Mouse (Mus musculus) liver, embryonic 11.5 days (tissue): ENCODE data around the gene Nyap1. TPM values are rescaled to one million over a fixed set of nuclear protein-coding genes. Genes with fewer than 3 reads are reported as not detected.
"Not testable (repeated sequence)": the region's sequence is repeated elsewhere in the genome, so short reads cannot be mapped to it uniquely, and the experiment has no call there.

Experiments used
- ATAC-seq: fragments of 200-750 bp; cut with Nextera tagmentation; replicated peaks from 2 replicates; pipeline ENCODE4 v1.8.0; 2017; ENCODE audit warnings: moderate number of reproducible peaks, mild to moderate bottlenecking, moderate TSS enrichment, moderate library complexity; ENCODE audit not compliant: low FRiP score
- DNase-seq: peaks from one replicate; pipeline ENCODE4 v3.0.0-alpha.2; 2017; ENCODE audit warnings: low spot score
- H3K27ac ChIP-seq: fragments of 300-500 bp; sonication (generic); 2 replicates; pipeline ENCODE4 v1.5.1; 2014; ENCODE audit warnings: mild to moderate bottlenecking, low read depth, low read length, control low read depth
- H3K27me3 ChIP-seq: fragments of 300-500 bp; sonication (generic); replicated peaks from 2 replicates; pipeline ENCODE4 v1.6.1; 2014; ENCODE audit warnings: low read length, mixed read lengths; ENCODE audit not compliant: control insufficient read depth, insufficient read depth
- H3K36me3 ChIP-seq: fragments of 300-500 bp; sonication (generic); 2 replicates; pipeline ENCODE4 v1.6.1; 2014; ENCODE audit warnings: mild to moderate bottlenecking, low read length, moderate library complexity, mixed read lengths; ENCODE audit not compliant: control insufficient read depth, insufficient read depth
- H3K4me1 ChIP-seq: fragments of 300-500 bp; sonication (generic); replicated peaks from 2 replicates; pipeline ENCODE4 v1.6.1; 2014; ENCODE audit warnings: low read length, mixed read lengths; ENCODE audit not compliant: control insufficient read depth, insufficient read depth
- H3K4me2 ChIP-seq: fragments of 300-500 bp; sonication (generic); 2 replicates; pipeline ENCODE4 v1.6.1; 2014; ENCODE audit warnings: mild to moderate bottlenecking, control low read depth, moderate library complexity
- H3K4me3 ChIP-seq: fragments of 300-500 bp; sonication (generic); 2 replicates; pipeline ENCODE4 v1.5.1; 2014; ENCODE audit warnings: low read depth, low read length, control low read depth
- H3K9ac ChIP-seq: fragments of 300-500 bp; sonication (generic); 2 replicates; pipeline ENCODE4 v1.6.1; 2014; ENCODE audit warnings: low read depth, low read length, control low read depth
- H3K9me3 ChIP-seq: fragments of 300-500 bp; sonication (generic); 2 replicates; pipeline ENCODE4 v1.6.1; 2016; ENCODE audit warnings: low read length, inconsistent platforms, mixed read lengths; ENCODE audit not compliant: control insufficient read depth
- WGBS: fragments of 180-500 bp; shearing (Covaris S2); extraction: QIAGEN DNeasy Blood & Tissue Kit; methylation state at CpG from one replicate; pipeline ENCODE4 v1.1.7; 2014; 5-methylcytosine and 5-hydroxymethylcytosine counted together
- polyA plus RNA-seq: library from polyadenylated mRNA; unstranded; fragments of >200 nt; fragmentation: Nextera tagmentation; extraction: Ambion mirVana; gene quantifications from 2 replicates; pipeline ENCODE4 v1.2.1, GENCODE M21; 2014

The Nyap1 gene
- polyA plus RNA-seq, 1 experiment from 2014 or later = 0.43 TPM

DNA sequence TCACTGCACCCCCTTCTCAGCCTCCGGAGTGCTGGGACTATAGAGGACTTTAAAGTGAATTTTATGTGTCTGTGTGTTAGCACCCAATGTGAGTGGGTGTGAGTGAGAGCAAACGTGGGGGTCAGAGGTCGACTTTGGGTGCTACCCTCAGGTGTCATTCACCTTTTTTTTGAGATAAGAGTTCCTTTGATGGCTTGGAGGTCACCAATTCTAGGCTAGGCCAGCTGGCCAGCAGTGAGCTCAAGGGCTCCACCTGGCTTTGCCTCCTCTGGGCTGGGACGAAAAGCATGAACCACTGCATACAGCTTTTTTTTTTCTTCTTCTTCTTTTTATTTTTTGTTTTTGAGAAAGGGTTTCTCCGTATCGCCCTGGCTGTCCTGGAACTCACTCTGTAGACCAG, 14.6 kb downstream of the Nyap1 start:
- DNase-seq = no peak
- no peak overlapping the region for H3K27ac ChIP-seq
- ATAC-seq = no peak
- no peaks in the 10 kb centered on the region for H3K36me3 ChIP-seq
- no peak overlapping the region for H3K4me2 ChIP-seq
- H3K9ac ChIP-seq = no peak overlapping the region
- no peaks in the 10 kb centered on the region for H3K4me1 ChIP-seq
- WGBS = 56% methylated on average over 6 of the region's 6 CpGs
- H3K9me3 ChIP-seq = no peaks in the 10 kb centered on the region
- no peak overlapping the region for H3K4me3 ChIP-seq
- H3K27me3 ChIP-seq = no peaks in the 10 kb centered on the region; the same call in 1 of the 2 replicates

DNA sequence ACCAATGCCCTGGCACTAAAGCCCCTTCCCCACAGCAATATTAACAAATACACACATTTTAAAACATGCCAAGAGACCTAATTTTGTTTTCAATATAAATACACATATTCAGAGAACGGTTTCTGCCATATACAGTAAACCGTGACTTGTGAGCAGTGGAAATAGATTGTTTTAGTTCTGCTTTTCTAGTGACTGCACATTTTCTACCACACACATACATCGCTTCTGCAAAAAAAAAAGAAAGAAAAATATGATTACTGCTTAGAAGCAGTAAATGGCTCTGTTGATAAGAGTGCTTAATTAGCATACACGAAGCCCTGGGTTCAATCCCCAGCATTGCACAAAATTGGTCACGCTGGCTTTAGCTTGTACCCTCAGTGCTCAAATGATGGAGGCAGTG, 17.6 kb downstream of the Nyap1 start:
- Histone ChIP-seq H3K4me1 (peaks cover 13% of the 10 kb centered on the region), H3K9ac (no peak overlapping the region), H3K27me3 (no peaks in the 10 kb centered on the region; the same call in 1 of the 2 replicates), H3K4me2 (no peak overlapping the region), H3K9me3 (no peaks in the 10 kb centered on the region), H3K4me3 (no peak overlapping the region), H3K36me3 (no peaks in the 10 kb centered on the region), H3K27ac (no peak overlapping the region)
- ATAC-seq = no peak
- DNase-seq = no peak
- 80% methylated on average over 5 of the region's 5 CpGs for WGBS

DNA sequence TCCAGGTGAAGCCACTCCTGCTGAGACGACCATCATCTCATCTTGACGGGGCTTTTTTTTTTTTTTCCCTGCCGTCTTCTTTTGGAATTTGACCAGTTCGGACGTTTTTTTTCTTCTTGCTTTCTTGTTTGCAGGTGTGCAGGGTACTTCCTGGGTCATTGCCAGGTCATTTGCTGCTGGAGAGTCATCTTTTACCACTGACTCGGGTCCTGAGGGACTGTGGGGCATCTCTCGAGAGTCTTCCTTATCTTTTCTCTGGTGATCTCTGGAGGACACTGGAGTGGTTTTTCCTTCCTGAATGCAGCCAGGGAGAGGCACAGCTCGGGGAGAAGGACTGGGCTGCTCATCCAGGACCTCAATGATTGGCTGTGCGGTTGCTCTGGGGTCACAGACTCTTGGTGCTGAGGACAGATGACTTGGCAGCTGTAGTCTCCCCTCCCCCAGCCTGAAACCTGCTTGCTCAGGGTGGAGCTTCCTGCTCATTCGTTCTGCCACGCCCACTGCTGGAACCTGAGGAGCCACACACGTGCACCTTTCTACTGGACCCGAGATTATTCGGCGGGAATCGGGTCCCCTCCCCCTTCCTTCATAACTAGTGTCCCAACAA, 20.7 kb downstream of the Nyap1 start:
- 15% methylated on average over 10 of the region's 16 CpGs for WGBS
- H3K36me3 ChIP-seq, H3K27ac ChIP-seq, H3K9me3 ChIP-seq, H3K27me3 ChIP-seq, H3K4me3 ChIP-seq, H3K9ac ChIP-seq: not testable (repeated sequence)
- DNase-seq (peak; percentile 48), ATAC-seq (peak; percentile 75)
- peak overlapping the region; percentile 62 for H3K4me2 ChIP-seq
- H3K4me1 ChIP-seq = peaks cover 13% of the 10 kb centered on the region

DNA sequence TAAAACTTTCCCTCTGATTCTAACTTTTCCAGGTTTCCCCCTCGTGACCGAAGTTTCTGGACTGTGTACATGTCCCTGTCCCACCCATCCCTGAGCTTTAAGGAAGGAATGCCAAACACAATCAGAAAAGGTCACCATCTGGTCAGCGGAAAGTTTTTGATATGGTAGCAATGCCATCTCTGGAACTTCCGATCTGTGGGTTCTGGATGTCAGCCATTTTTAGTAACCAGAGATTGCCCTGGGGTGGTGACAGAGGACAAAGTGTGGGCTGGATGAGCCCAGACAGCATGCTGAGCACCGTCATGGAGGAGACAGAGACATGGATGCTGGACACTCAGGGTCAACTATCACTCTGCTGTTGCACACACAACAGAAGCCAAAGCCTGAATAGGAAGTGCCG, 22.3 kb downstream of the Nyap1 start:
- H3K9me3 ChIP-seq = no peaks in the 10 kb centered on the region
- DNase-seq (no peak), ATAC-seq (no peak)
- 70% methylated on average over 6 of the region's 6 CpGs for WGBS
- H3K36me3 ChIP-seq = no peaks in the 10 kb centered on the region
- peaks cover 13% of the 10 kb centered on the region for H3K4me1 ChIP-seq
- no peak overlapping the region for H3K4me3 ChIP-seq
- no peaks in the 10 kb centered on the region; the same call in 1 of the 2 replicates for H3K27me3 ChIP-seq
- H3K9ac ChIP-seq = no peak overlapping the region
- H3K4me2 ChIP-seq = no peak overlapping the region
- no peak overlapping the region for H3K27ac ChIP-seq

DNA sequence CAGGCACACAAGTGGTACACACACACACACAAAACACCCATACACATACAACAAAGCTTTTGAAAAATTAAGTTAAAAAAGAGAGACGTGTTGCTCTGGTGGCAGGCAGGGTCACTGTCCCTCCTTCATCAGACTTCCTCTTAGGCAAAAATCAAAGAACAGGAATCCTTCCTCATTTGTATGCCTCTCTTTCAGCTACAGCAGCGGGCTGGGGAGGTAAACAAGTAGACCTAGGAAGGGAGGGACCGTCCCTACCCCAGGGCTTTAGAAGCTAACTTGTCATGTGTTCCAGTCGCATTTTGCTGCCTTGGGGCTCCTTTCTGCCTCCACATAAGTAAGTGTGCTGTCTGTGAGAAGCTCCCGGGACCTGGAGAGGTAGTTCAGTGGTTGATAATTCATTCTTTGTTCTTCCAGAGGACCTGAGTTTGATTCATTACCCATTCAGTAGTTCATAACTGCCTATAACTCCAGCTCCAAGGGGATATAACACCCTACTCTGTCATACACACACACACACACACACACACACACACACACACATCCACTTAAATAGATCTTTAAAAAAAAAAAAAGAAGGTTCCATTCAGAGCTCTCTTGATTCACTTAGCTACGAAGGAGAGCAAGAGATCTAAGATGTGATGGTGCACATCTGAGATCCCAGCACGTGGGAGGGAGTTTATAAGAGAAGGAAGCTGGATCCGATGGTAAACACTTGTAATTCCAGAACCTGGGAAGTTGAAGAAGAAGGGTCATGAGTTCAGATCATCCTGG, 23.2 kb downstream of the Nyap1 start:
- Histone ChIP-seq H3K36me3 (no peaks in the 10 kb centered on the region), H3K4me3 (no peak overlapping the region), H3K27me3 (no peaks in the 10 kb centered on the region; the same call in 1 of the 2 replicates), H3K4me1 (peaks cover 13% of the 10 kb centered on the region), H3K27ac (no peak overlapping the region), H3K9me3 (no peaks in the 10 kb centered on the region), H3K9ac (no peak overlapping the region), H3K4me2 (no peak overlapping the region)
- ATAC-seq = no peak
- 55% methylated on average over 8 of the region's 8 CpGs for WGBS
- no peak for DNase-seq

DNA sequence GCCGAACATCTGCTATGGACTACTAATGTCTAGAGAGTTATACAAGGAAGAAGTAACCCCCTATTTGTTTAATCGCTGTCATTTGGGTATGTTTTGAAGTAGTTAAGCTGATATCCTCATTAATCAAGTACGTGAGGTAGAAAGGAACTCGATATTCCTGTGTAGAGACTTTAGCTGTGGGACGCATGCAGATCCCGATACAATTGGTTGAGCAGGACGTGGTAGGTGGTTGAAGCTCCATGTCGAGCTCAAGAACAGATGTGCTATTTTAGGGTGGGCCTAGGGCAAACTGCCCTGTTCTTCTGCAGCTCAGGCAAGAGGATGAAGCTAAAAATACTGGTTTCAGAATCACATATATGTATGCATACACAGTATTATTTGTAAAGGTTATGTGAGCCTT, 25.7 kb downstream of the Nyap1 start:
- Histone ChIP-seq H3K4me2 (no peak overlapping the region), H3K27me3 (no peaks in the 10 kb centered on the region), H3K4me1 (peaks cover 13% of the 10 kb centered on the region), H3K9ac (no peak overlapping the region), H3K9me3 (no peaks in the 10 kb centered on the region), H3K4me3 (no peak overlapping the region), H3K36me3 (no peaks in the 10 kb centered on the region), H3K27ac (no peak overlapping the region)
- DNase-seq (no peak), ATAC-seq (no peak)
- WGBS = 77% methylated on average over 8 of the region's 8 CpGs

DNA sequence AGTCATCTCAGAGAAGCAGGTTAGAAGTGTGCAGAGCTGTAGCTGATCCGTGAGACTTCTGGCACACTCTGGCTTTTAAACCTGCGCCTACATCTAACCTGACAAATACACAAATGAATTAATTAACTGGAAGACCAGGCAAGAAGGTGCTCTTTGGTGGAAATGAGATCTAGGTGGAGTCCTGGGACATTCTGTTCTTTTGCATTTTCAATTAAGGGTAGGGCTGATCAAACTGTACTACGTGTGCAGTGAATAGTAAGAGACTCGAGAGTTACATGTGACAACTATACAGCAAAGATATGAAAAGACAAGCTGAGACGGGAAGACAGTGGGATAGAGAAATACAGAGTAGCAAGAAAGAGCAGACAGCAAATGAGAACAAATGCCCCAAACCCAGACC, 28.0 kb downstream of the Nyap1 start:
- no peak overlapping the region for H3K27ac ChIP-seq
- 81% methylated on average over 5 of the region's 5 CpGs for WGBS
- H3K4me1 ChIP-seq = no peaks in the 10 kb centered on the region
- H3K4me3 ChIP-seq = no peak overlapping the region
- H3K4me2 ChIP-seq = no peak overlapping the region
- no peak overlapping the region for H3K9ac ChIP-seq
- H3K9me3 ChIP-seq = no peaks in the 10 kb centered on the region
- no peaks in the 10 kb centered on the region for H3K36me3 ChIP-seq
- no peak for DNase-seq
- no peaks in the 10 kb centered on the region for H3K27me3 ChIP-seq
- ATAC-seq = no peak

DNA sequence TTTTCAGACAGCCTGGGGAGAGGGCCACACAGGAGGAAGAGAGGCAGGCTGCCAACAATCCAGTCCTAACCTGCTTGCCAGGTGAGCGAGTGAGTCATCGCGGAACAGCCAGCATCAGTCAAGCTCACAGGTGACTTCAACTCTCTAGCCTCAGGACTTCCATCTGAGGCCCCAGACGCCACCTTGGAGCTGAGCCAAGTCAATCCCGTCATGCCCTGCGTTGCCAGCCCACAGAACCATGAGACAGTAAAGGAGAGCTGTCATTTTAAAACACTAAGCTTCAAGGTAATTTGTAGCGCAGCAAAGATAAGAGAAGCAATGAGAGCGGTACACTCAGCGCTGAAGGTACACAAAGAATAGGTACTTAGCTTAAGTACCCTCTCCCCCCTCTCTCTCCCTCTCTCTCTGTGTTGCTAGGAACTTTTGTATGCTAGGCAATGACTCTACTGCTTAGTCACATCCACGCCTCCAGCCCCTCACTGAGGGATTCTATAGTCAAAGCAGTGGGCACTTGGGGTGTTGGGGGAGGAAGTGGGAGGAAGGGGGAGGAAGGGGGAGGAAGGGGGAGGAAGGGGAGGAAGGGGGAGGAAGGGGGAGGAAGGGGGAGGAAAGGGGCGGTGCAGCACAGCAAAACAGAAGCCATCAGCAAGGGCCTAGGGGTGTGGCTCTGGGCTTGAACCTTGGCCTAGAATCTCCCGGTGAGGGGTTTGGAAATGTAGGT, 34.3 kb downstream of the Nyap1 start:
- no peaks in the 10 kb centered on the region for H3K36me3 ChIP-seq
- 60% methylated on average over 12 of the region's 12 CpGs for WGBS
- no peak overlapping the region for H3K27ac ChIP-seq
- H3K4me3 ChIP-seq = no peak overlapping the region
- H3K27me3 ChIP-seq = no peaks in the 10 kb centered on the region
- H3K9me3 ChIP-seq = no peaks in the 10 kb centered on the region
- H3K4me2 ChIP-seq = no peak overlapping the region
- H3K9ac ChIP-seq = no peak overlapping the region
- ATAC-seq (no peak), DNase-seq (no peak)
- H3K4me1 ChIP-seq = no peaks in the 10 kb centered on the region
